Mouse (Mus musculus): ENCODE measurements around the gene Slc7a9.

- TF ChIP-seq POLR2A (IDR thresholded peaks at IDR 0.05; ENCODE audit: insufficient read depth, low read depth, low read length) (no peak), CTCF (IDR thresholded peaks at IDR 0.05; ENCODE audit: insufficient read depth, low read depth, low read length) (no peak)
These were observed 32.6 kb upstream of the Slc7a9 start for GRCm38 (mm10) chr7:35415801-35416653.

Measured in olfactory bulb, adult 2 months (tissue).